Mouse (Mus musculus): Measurements from ENCODE around the gene Rnf135. TPM values are rescaled to one million over a fixed set of nuclear protein-coding genes. Genes with fewer than 3 reads are reported as not detected.
A peak's percentile ranks its signal among the peaks of the same experiment; 100 is the strongest.

Rnf135 gene
- polyA plus RNA-seq, 1 experiment from 2014 or later, result 10.6 TPM

DNA sequence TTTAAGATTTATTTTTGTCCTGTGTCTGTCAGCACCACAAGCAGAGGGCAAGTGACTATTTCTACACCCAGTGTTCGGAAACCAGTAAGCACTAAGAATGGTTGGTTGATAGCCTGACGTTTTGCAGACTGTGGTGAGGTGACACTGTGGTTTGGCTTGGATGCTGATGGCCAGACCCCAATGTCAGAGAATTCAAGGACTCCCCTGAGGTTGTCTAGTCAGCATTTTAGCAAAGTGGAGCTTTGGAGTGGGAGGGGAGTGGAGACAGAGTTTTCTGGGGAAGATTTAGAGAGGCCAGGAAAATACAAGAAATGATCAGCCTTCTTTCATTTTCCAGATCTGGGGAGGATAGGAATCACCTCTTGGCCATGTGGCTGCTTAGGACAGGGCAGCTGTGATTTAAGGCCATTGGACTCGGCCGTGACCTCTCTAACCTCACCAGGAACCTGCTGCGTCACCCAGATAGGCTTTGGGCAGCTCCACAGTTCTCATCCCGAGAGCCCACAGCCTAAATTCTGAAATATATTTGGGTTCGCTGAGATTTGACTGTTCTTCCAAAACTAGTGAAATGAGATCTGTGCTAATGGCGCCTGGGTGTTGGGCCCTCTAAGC is 34.1 kb upstream of the Rnf135 start:
- H3K36me3 ChIP-seq, result no peaks in the 10 kb centered on the region
- ATAC-seq (ENCODE audit: extremely low read depth, insufficient number of reproducible peaks, low FRiP score, low TSS enrichment), result no peak
- WGBS, result 66% methylated on average over 8 of the region's 8 CpGs

DNA sequence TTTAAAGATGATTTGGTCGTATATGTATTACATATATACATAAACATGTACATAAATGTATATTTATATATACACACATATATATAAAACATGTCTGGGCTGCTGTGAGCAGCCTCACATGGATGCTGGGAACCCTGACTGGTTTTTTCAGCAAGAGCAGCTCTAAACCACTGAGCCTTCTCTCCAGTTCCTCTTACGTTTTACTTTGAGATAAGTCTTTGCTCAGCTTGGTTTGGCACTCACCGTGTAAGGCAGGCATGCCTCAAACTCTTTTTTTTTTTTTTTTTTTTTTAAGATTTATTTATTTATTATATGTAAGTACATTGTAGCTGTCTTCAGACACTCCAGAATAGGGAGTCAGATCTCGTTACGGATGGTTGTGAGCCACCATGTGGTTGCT is 33.1 kb upstream of the Rnf135 start:
- Histone ChIP-seq H3K4me1 (peaks cover 12% of the 10 kb centered on the region; the same call in 1 of the 2 replicates), H3K36me3 (no peaks in the 10 kb centered on the region), H3K4me3 (no peak overlapping the region), H3K4me2 (no peak overlapping the region), H3K9ac (no peak overlapping the region), H3K9me3 (no peaks in the 10 kb centered on the region), H3K27me3 (replicated peaks) (peaks cover 40% of the 10 kb centered on the region), H3K27ac (replicated peaks) (no peak overlapping the region)
- WGBS, result 67% methylated on average over 5 of the region's 5 CpGs
- no peak for ATAC-seq (ENCODE audit: extremely low read depth, insufficient number of reproducible peaks, low FRiP score, low TSS enrichment)

More for the DNA sequence above, 34.1 kb upstream of the Rnf135 start:
- Histone ChIP-seq H3K27me3 (replicated peaks) (peaks cover 29% of the 10 kb centered on the region), H3K9me3 (no peaks in the 10 kb centered on the region), H3K4me2 (no peak overlapping the region), H3K9ac (no peak overlapping the region), H3K4me3 (no peak overlapping the region), H3K27ac (replicated peaks) (no peak overlapping the region), H3K4me1 (peaks cover 11% of the 10 kb centered on the region; the same call in 1 of the 2 replicates)

DNA sequence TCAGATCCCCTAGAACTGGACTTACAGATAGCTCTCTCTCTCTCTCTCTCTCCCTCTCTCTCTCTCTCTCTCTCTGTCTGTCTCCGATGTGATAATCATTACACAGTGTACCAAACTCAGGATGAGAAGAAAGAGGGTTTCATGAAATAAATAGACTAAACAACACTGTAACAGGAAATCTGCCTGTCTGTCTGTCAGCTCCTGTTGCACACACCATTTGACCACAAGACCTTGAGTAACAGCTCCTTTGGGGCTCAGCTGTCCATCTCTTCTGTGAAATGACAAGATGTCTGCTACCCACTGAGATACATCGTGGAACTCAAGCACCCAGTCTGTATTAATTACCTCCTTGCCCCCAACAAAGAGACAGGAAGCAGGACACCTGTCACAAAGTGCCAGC is 32.1 kb upstream of the Rnf135 start:
- H3K27me3 ChIP-seq (replicated peaks), result peaks cover 49% of the 10 kb centered on the region
- ATAC-seq (ENCODE audit: extremely low read depth, insufficient number of reproducible peaks, low FRiP score, low TSS enrichment), result no peak

DNA sequence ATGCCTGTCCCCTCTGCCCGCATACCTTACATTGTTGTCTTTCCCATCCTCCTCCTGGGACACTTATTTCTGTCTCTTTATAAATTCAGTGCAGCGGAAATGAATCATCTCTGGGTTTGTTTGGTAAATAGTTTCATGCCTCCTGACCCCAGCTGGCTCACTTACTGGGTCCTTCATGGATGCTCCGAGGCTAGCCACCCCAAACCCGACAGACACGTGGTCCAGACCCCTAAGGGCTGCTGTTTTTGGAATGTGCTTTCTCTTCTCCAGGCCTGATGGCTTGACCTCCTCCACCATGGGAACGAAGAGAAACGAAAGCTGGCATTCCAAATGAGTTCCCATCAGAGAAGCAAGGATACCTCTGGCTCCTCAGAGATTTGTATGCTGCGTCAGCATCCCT is 31.3 kb upstream of the Rnf135 start:
- no peaks in the 10 kb centered on the region for H3K9me3 ChIP-seq
- peaks cover 12% of the 10 kb centered on the region; the same call in 1 of the 2 replicates for H3K4me1 ChIP-seq
- no peak overlapping the region for H3K4me3 ChIP-seq
- no peak overlapping the region for H3K4me2 ChIP-seq
- H3K36me3 ChIP-seq, result no peaks in the 10 kb centered on the region
- no peak overlapping the region for H3K9ac ChIP-seq
- WGBS, result 61% methylated on average over 8 of the region's 8 CpGs
- H3K27ac ChIP-seq (replicated peaks), result no peak overlapping the region
- no peak for ATAC-seq (ENCODE audit: extremely low read depth, insufficient number of reproducible peaks, low FRiP score, low TSS enrichment)
- H3K27me3 ChIP-seq (replicated peaks), result peaks cover 58% of the 10 kb centered on the region

More for the DNA sequence above, 32.1 kb upstream of the Rnf135 start:
- Histone ChIP-seq H3K36me3 (no peaks in the 10 kb centered on the region), H3K4me2 (no peak overlapping the region), H3K9me3 (no peaks in the 10 kb centered on the region), H3K4me3 (no peak overlapping the region), H3K9ac (no peak overlapping the region), H3K4me1 (peaks cover 12% of the 10 kb centered on the region; the same call in 1 of the 2 replicates), H3K27ac (replicated peaks) (no peak overlapping the region)
- WGBS, result 59% methylated on average over 2 of the region's 2 CpGs

DNA sequence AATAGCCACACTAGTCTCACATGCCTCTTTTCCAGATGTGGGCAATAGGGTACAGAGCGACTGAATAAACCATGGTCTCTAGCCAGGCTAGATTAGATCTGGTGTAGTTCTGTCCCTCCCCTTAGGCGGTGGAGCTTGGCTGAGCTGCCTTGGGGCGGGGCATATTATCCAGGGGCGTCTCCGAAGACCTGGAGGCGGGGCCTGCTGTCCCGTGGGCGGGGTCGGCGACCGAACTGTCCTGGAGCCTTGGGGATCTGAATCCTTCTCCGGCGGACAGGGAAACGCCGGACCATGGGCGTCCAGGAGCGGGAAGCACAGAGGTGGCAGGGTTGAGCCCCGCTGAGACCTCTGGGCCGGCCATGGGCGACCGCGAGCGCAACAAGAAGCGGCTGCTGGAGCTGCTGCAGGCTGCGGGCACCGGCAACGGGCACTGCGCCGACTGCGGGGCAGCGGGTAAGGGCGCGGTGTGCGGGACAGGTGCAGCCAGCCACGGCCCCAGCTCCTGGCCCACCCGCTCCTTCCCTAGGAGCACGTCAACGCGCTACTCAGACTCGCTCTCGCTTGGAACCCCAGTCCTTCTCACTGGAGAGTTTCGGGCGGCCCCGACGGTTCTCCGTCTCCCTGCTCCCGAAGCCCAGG is 29.7 kb upstream of the Rnf135 start, which contains the start of gene Adap2:
TSS of gene Adap2 (plus strand) at position 249 of the 639 bp plus-strand sequence.
- WGBS, result 2% methylated on average over 47 of the region's 47 CpGs
- Histone ChIP-seq H3K36me3 (no peaks in the 10 kb centered on the region), H3K4me1 (peaks cover 12% of the 10 kb centered on the region; the same call in 1 of the 2 replicates), H3K9me3 (no peaks in the 10 kb centered on the region), H3K27me3 (replicated peaks) (peaks cover 67% of the 10 kb centered on the region), H3K9ac (peak within 1 kb of the TSS; percentile 80), H3K4me2 (peak within 1 kb of the TSS; percentile 90), H3K27ac (replicated peaks) (no peak within 1 kb of the TSS), H3K4me3 (peak within 1 kb of the TSS; percentile 67)
- ATAC-seq (ENCODE audit: extremely low read depth, insufficient number of reproducible peaks, low FRiP score, low TSS enrichment), result peak; percentile 80

DNA sequence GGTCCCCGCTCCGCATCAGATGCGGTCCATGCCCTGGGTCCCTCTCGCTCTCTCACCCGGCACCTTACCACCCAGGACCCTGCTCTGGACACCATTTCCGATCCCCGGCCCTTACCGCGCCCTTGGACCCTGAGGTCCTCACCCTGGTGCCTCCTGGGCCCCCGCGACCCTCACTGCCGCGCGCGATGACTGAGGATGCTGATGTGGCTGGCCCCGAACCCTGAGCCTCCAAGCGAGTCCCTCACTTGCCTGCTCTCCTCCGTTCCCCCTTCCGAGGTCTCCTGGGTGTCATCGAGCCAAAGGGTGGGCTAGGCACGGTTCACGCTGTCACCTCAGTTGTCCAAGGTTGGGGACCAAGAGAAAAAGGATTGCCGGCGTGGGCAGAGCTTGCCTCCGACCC is 29.1 kb upstream of the Rnf135 start:
- Histone ChIP-seq H3K4me3 (peak overlapping the region; percentile 67), H3K4me1 (peaks cover 12% of the 10 kb centered on the region; the same call in 1 of the 2 replicates), H3K36me3 (no peaks in the 10 kb centered on the region), H3K4me2 (peak overlapping the region; percentile 90), H3K9me3 (no peaks in the 10 kb centered on the region), H3K9ac (peak overlapping the region; percentile 80), H3K27ac (replicated peaks) (no peak overlapping the region), H3K27me3 (replicated peaks) (peaks cover 67% of the 10 kb centered on the region)
- WGBS, result 31% methylated on average over 25 of the region's 25 CpGs
- no peak for ATAC-seq (ENCODE audit: extremely low read depth, insufficient number of reproducible peaks, low FRiP score, low TSS enrichment)

DNA sequence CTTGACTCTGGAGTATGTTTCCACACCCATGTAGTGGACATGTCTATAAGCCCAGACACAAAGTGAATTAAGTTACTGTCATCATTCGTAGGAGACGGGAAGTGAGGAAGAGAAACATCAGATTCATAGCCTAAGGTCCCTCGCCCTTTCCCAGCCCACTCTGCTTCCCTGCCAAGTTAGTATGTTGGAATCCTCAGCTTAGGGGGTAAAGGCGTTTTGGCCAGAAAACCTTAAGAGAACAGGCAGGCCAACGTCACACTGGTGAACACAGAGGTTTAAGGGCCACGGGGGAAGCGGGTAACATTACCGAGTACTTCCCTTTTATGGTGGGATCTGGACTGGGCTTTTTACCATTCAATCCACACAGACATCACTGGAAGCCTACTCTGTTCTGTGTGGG is 28.1 kb upstream of the Rnf135 start:
- ATAC-seq (ENCODE audit: extremely low read depth, insufficient number of reproducible peaks, low FRiP score, low TSS enrichment), result no peak

DNA sequence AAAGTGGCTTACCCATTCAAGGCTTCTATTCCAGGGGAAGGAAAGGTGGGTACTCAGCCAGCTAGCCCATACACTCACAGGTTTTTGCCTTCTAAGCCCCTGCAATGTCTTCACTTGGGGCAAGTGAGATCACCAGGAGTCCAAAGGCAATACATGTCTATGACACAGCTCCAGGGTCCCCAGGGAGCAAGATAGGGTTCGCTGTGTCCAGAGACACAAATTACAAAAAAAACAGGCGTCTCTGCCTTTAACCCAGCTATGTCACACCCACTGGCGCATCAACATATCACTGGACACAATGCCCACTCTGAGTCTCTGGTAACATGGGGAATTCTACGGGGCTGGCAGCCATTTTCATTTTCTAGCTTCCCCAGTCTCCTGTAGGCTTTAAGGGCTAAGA is 27.7 kb upstream of the Rnf135 start:
- Histone ChIP-seq H3K27ac (replicated peaks) (no peak overlapping the region), H3K4me2 (no peak overlapping the region), H3K9ac (no peak overlapping the region), H3K36me3 (no peaks in the 10 kb centered on the region), H3K4me1 (peaks cover 12% of the 10 kb centered on the region; the same call in 1 of the 2 replicates), H3K4me3 (no peak overlapping the region), H3K9me3 (no peaks in the 10 kb centered on the region), H3K27me3 (replicated peaks) (peaks cover 67% of the 10 kb centered on the region)
- no peak for ATAC-seq (ENCODE audit: extremely low read depth, insufficient number of reproducible peaks, low FRiP score, low TSS enrichment)
- 76% methylated on average over 4 of the region's 4 CpGs for WGBS

More for the DNA sequence above, 28.1 kb upstream of the Rnf135 start:
- no peak overlapping the region for H3K4me3 ChIP-seq
- H3K36me3 ChIP-seq, result no peaks in the 10 kb centered on the region
- H3K4me1 ChIP-seq, result peaks cover 12% of the 10 kb centered on the region; the same call in 1 of the 2 replicates
- WGBS, result 75% methylated on average over 8 of the region's 8 CpGs
- no peak overlapping the region for H3K4me2 ChIP-seq
- H3K9me3 ChIP-seq, result no peaks in the 10 kb centered on the region
- H3K27me3 ChIP-seq (replicated peaks), result peaks cover 67% of the 10 kb centered on the region
- no peak overlapping the region for H3K27ac ChIP-seq (replicated peaks)
- no peak overlapping the region for H3K9ac ChIP-seq

DNA sequence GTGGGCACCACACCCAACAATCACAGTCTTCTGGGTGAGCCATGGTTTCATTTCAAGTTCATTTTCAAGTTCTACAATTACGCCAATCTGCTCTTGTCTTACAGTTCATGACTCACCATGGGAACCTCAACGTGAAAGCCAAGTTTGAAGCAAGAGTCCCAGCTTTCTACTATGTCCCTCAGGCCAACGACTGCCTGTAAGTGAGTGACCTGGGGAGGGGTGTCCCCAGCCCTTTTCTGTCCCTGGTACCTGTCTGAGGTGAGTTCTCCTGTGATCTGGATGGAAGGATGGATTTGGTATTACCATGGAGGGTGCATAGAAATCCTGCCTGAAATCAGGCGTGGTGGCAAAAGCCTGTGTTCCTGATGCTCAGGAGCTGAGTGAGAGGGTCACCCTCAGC is 26.8 kb upstream of the Rnf135 start:
- Histone ChIP-seq H3K27ac (replicated peaks) (no peak overlapping the region), H3K36me3 (no peaks in the 10 kb centered on the region), H3K4me2 (no peak overlapping the region), H3K9ac (no peak overlapping the region), H3K9me3 (no peaks in the 10 kb centered on the region), H3K4me3 (no peak overlapping the region), H3K4me1 (peaks cover 12% of the 10 kb centered on the region; the same call in 1 of the 2 replicates), H3K27me3 (replicated peaks) (peaks cover 64% of the 10 kb centered on the region)
- WGBS, result 79% methylated on average over 4 of the region's 4 CpGs
- ATAC-seq (ENCODE audit: extremely low read depth, insufficient number of reproducible peaks, low FRiP score, low TSS enrichment), result no peak

DNA sequence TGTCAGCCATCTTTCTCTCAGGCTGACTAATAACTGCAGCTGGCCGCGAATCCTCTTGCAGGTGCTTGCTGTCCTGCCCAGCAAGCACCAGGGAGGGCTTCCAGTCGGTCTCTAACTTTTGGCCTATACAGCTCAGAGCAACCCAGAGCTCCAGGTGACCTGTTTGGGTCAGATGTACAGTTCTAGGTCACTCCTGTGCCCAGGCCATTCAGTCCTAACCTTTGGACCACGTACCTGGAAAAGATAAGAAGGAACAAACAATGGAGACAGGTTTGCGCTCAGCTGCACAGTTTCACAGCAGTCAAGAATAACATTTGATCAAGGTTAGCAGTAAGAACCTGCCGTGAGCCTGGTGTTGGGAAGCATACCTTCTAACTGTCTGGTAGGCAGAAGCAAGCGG is 24.6 kb upstream of the Rnf135 start:
- H3K4me2 ChIP-seq, result no peak overlapping the region
- H3K4me1 ChIP-seq, result peaks cover 6% of the 10 kb centered on the region; the same call in 1 of the 2 replicates
- no peaks in the 10 kb centered on the region for H3K36me3 ChIP-seq
- no peak overlapping the region for H3K27ac ChIP-seq (replicated peaks)
- no peak overlapping the region for H3K4me3 ChIP-seq
- no peaks in the 10 kb centered on the region for H3K9me3 ChIP-seq
- peaks cover 43% of the 10 kb centered on the region for H3K27me3 ChIP-seq (replicated peaks)
- ATAC-seq (ENCODE audit: extremely low read depth, insufficient number of reproducible peaks, low FRiP score, low TSS enrichment), result no peak
- no peak overlapping the region for H3K9ac ChIP-seq
- WGBS, result 70% methylated on average over 7 of the region's 7 CpGs

DNA sequence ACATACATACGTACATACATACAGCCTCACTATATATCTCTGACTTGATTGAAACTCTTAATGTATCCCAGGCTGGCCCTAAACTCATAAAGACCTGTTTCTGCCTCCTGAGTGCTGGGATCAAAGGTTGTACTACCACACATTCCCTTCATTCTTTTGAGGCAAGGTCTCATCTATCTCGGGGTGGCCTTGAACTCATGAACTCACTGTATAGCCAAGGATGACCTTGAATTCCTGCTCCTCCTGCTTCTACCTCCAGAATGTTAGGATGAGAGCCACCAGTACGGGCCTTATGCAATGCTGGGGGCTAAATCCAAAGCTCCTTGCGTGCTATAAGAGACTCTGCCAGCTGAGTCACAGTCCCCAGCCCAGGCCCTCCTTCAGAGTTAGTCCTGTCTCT is 22.6 kb upstream of the Rnf135 start:
- Histone ChIP-seq H3K4me3 (no peak overlapping the region), H3K4me2 (no peak overlapping the region), H3K27me3 (replicated peaks) (peaks cover 23% of the 10 kb centered on the region), H3K36me3 (no peaks in the 10 kb centered on the region), H3K9me3 (no peaks in the 10 kb centered on the region), H3K27ac (replicated peaks) (no peak overlapping the region), H3K4me1 (no peaks in the 10 kb centered on the region), H3K9ac (no peak overlapping the region)
- WGBS, result 77% methylated on average over 4 of the region's 4 CpGs
- ATAC-seq (ENCODE audit: extremely low read depth, insufficient number of reproducible peaks, low FRiP score, low TSS enrichment), result no peak
